Mouse (Mus musculus) limb, embryonic 12.5 days (tissue): ENCODE measurements around the gene Cct6b. TPM values are rescaled to one million over a fixed set of nuclear protein-coding genes. Genes with fewer than 3 reads are reported as not detected.

Experiments used
- ATAC-seq: fragments of 200-750 bp; cut with Nextera tagmentation; 2 replicates; pipeline ENCODE4 v1.8.0; 2017; ENCODE audit warnings: low read depth, moderate TSS enrichment; ENCODE audit not compliant: insufficient number of reproducible peaks, insufficient read depth, low FRiP score, low TSS enrichment
- H3K27ac ChIP-seq: fragments of 300-500 bp; sonication (generic); 2 replicates; pipeline ENCODE4 v1.5.1; 2016; ENCODE audit warnings: mild to moderate bottlenecking, moderate library complexity
- H3K27me3 ChIP-seq: fragments of 300-500 bp; sonication (generic); 2 replicates; pipeline ENCODE4 v1.6.1; 2016; ENCODE audit warnings: mild to moderate bottlenecking, moderate library complexity
- H3K36me3 ChIP-seq: fragments of 300-500 bp; sonication (generic); 2 replicates; pipeline ENCODE4 v1.6.1; 2016; ENCODE audit warnings: mild to moderate bottlenecking, moderate library complexity
- H3K4me1 ChIP-seq: fragments of 300-500 bp; sonication (generic); replicated peaks from 2 replicates; pipeline ENCODE4 v1.6.1; 2016
- H3K4me2 ChIP-seq: fragments of 300-500 bp; sonication (generic); 2 replicates; pipeline ENCODE4 v1.6.1; 2016; ENCODE audit warnings: mild to moderate bottlenecking, moderate library complexity
- H3K4me3 ChIP-seq: fragments of 300-500 bp; sonication (generic); replicated peaks from 2 replicates; pipeline ENCODE4 v1.5.1; 2016; ENCODE audit warnings: mild to moderate bottlenecking
- H3K9ac ChIP-seq: fragments of 300-500 bp; sonication (generic); replicated peaks from 2 replicates; pipeline ENCODE4 v1.6.1; 2016; ENCODE audit warnings: mild to moderate bottlenecking, moderate library complexity
- H3K9me3 ChIP-seq: fragments of 300-500 bp; sonication (generic); 2 replicates; pipeline ENCODE4 v1.6.1; 2016; ENCODE audit warnings: mild to moderate bottlenecking, moderate library complexity
- WGBS: fragments of 180-500 bp; shearing (Covaris S2); methylation state at CpG from one replicate; pipeline ENCODE4 v1.1.7; 2016; 5-methylcytosine and 5-hydroxymethylcytosine counted together
- polyA plus RNA-seq: library from polyadenylated mRNA; unstranded; fragments of >200 nt; fragmentation: Nextera tagmentation; extraction: Ambion mirVana; gene quantifications from 2 replicates; pipeline ENCODE4 v1.2.1, GENCODE M21; 2016

Gene Cct6b
- polyA plus RNA-seq, 1 experiment from 2014 or later = 0.53 TPM

DNA sequence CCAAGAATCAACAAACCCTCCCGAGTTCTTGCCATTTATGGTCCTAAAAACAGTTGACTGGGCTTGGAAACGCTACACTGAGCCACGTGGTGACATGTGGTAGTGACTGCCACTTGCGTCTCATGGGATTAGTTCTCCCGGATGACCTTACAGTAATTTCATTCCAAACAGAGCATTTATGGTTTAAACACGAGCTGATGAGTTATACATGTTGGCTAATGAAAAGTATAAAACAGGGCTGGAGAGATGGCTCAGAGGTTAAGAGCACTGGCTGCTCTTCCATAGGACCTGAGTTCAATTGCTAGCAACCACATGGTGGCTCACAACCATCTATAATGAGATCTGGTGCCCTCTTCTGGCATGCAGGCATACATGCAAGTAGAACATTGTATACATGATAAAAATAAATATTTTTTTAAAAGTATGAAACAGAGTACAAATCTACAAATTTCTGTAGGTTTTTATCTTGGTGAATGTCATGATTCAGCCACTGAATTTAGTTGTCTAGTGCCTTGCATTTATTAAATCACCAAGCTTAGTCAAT is 1.8 kb downstream of the Cct6b start:
- Histone ChIP-seq H3K9me3 (peaks cover 4% of the 10 kb centered on the region; the same call in 1 of the 2 replicates), H3K4me1 (peaks cover 21% of the 10 kb centered on the region), H3K9ac (no peak overlapping the region), H3K4me3 (no peak overlapping the region), H3K27me3 (no peaks in the 10 kb centered on the region), H3K27ac (no peak overlapping the region), H3K4me2 (no peak overlapping the region), H3K36me3 (no peaks in the 10 kb centered on the region)
- WGBS = 83% methylated on average over 6 of the region's 6 CpGs
- ATAC-seq = no peak

GRCm38 (mm10) chr11:82755919-82756318 is 8.2 kb downstream of the Cct6b start:
- Histone ChIP-seq H3K27me3 (no peaks in the 10 kb centered on the region), H3K9me3 (no peaks in the 10 kb centered on the region), H3K9ac (no peak overlapping the region), H3K27ac (no peak overlapping the region), H3K4me3 (no peak overlapping the region), H3K36me3 (no peaks in the 10 kb centered on the region), H3K4me2 (no peak overlapping the region), H3K4me1 (no peaks in the 10 kb centered on the region)
- ATAC-seq = no peak
- 96% methylated on average over 1 of the region's 1 CpGs for WGBS

DNA sequence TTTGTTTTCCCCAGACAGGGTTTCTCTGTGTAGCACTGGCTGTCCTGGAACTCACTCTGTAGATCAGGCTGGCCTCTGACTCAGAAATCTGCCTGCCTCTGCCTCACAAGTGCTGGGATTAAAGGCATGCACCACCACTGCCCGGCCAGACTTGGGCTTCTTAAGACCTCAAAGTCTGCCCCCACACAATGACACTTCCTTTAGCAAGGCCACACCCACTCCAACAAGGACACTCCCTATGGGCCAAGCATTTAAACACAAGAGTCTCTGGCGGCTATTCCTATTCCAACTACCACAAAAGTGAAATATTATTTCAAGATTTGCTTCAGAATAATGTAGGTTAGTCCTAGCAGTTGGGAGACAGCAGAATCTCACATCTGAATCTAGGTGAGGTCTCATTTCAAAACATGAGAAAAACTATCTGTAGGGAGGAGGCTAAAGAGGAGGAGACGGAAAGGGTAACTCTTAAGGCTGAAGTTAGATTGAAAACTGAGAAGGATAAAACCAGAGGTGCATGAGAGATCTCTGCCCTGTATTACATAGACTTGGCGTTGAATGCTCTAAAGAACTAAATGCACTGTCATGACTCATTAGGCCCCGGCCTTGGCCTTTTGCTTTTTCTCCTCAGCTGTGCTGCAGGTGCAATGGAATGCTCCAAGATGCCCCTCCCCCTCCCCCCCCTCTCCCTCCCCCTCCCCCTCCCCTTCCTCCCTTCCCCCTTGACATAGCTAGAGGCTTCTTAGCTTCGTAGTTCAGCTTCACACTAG is 11.6 kb downstream of the Cct6b start:
- Histone ChIP-seq H3K9me3 (no peaks in the 10 kb centered on the region), H3K4me2 (no peak overlapping the region), H3K9ac (no peak overlapping the region), H3K36me3 (no peaks in the 10 kb centered on the region), H3K4me1 (no peaks in the 10 kb centered on the region), H3K4me3 (no peak overlapping the region), H3K27ac (no peak overlapping the region), H3K27me3 (no peaks in the 10 kb centered on the region)
- 79% methylated on average over 5 of the region's 6 CpGs for WGBS
- no peak for ATAC-seq

DNA sequence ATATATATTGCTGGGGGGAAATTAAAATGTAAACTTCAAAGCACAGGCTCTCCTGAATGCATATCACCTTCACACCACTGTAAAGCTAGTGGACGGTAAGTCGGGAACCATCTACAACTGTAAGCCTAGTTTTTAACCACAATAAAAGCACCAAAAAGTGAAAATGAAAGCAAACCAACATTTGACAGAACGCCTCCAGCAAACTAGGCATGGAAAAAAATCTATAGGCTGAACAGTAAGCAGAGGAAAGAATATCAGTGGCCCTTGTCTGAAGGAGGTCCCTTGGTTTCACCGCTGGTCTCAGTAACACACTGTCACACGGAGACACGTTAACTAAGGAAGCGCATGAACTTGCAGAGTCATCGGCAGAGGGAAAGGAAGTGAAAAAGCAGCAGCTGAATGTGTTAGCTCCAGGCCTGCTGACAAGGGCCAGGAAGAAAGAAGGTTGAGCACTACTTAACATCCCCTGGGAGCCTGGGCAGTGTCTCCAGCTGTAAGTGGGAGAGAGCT is 17.2 kb downstream of the Cct6b start:
- 86% methylated on average over 8 of the region's 8 CpGs for WGBS
- Histone ChIP-seq H3K27me3 (peaks cover 5% of the 10 kb centered on the region; the same call in 1 of the 2 replicates), H3K4me3 (no peak overlapping the region), H3K9me3 (no peaks in the 10 kb centered on the region), H3K27ac (no peak overlapping the region), H3K4me2 (no peak overlapping the region), H3K4me1 (no peaks in the 10 kb centered on the region), H3K9ac (no peak overlapping the region), H3K36me3 (no peaks in the 10 kb centered on the region)
- no peak for ATAC-seq

- Histone ChIP-seq H3K27ac (no peak overlapping the region), H3K4me1 (no peaks in the 10 kb centered on the region), H3K27me3 (peaks cover 5% of the 10 kb centered on the region; the same call in 1 of the 2 replicates), H3K9me3 (no peaks in the 10 kb centered on the region), H3K36me3 (no peaks in the 10 kb centered on the region), H3K4me2 (no peak overlapping the region), H3K4me3 (no peak overlapping the region), H3K9ac (no peak overlapping the region)
- 36% methylated on average over 6 of the region's 6 CpGs for WGBS
- no peak for ATAC-seq
Observed at GRCm38 (mm10) chr11:82746138-82746537, 18.0 kb downstream of the Cct6b start.

DNA sequence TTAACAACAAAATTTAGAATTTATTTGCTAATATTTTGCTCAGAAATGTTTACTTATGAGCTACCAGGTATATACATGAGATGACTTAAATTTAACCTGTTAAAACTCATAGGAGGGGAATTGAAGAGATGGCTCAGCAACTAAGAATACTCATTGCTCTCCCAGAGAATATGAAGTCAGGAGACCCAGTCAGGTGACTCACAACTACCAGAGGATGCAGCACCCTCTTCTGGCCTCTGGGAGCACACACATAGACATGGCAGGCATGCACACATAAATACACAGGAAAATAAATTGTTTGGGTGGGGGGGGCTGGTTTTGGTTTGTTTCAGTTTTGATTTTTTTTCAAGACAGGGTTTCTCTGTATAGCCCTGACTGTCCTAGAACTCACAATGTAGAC is 25.1 kb downstream of the Cct6b start:
- Histone ChIP-seq H3K4me3 (no peak overlapping the region), H3K27ac (no peak overlapping the region), H3K9me3 (no peaks in the 10 kb centered on the region), H3K9ac (no peak overlapping the region), H3K36me3 (no peaks in the 10 kb centered on the region), H3K27me3 (no peaks in the 10 kb centered on the region), H3K4me2 (no peak overlapping the region), H3K4me1 (no peaks in the 10 kb centered on the region)
- no peak for ATAC-seq

GRCm38 (mm10) chr11:82734227-82734626 is 29.9 kb downstream of the Cct6b start:
- Histone ChIP-seq H3K27me3 (no peaks in the 10 kb centered on the region), H3K4me1 (no peaks in the 10 kb centered on the region), H3K4me2 (no peak overlapping the region), H3K9me3 (no peaks in the 10 kb centered on the region), H3K36me3 (no peaks in the 10 kb centered on the region), H3K9ac (no peak overlapping the region), H3K4me3 (no peak overlapping the region), H3K27ac (no peak overlapping the region)
- no peak for ATAC-seq

- H3K4me2 ChIP-seq = no peak overlapping the region
- no peaks in the 10 kb centered on the region for H3K36me3 ChIP-seq
- H3K9ac ChIP-seq = no peak overlapping the region
- H3K27me3 ChIP-seq = no peaks in the 10 kb centered on the region
- no peaks in the 10 kb centered on the region for H3K9me3 ChIP-seq
- H3K4me3 ChIP-seq = no peak overlapping the region
- ATAC-seq = no peak
- no peak overlapping the region for H3K27ac ChIP-seq
- H3K4me1 ChIP-seq = no peaks in the 10 kb centered on the region
- WGBS = 94% methylated on average over 2 of the region's 2 CpGs
Observed at GRCm38 (mm10) chr11:82726862-82727261, 37.3 kb downstream of the Cct6b start.

DNA sequence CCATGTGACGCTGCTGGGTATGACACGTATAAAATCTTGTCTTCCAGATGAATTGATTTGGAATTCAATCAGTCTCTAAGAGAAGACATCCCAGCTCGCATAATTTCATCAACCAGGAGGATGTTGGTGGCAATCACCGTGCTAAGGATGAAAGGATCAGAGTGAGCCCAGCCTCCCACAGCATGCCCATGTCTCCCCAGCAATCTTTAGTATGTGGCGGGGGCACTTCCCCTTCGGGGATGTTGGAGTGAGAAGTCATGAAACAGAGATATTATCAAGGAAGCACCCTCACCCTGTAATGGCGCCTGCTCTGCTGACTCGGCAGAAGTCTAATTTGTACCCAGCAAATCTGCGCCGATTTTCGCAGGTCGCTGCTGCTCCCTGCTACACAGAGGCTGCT is 44.8 kb downstream of the Cct6b start:
- no peak overlapping the region for H3K4me3 ChIP-seq
- H3K4me2 ChIP-seq = no peak overlapping the region
- no peak overlapping the region for H3K9ac ChIP-seq
- H3K27ac ChIP-seq = no peak overlapping the region
- no peak for ATAC-seq
- WGBS = 87% methylated on average over 12 of the region's 12 CpGs
- H3K27me3 ChIP-seq = no peaks in the 10 kb centered on the region
- H3K36me3 ChIP-seq = no peaks in the 10 kb centered on the region
- no peaks in the 10 kb centered on the region for H3K4me1 ChIP-seq
- no peaks in the 10 kb centered on the region for H3K9me3 ChIP-seq

DNA sequence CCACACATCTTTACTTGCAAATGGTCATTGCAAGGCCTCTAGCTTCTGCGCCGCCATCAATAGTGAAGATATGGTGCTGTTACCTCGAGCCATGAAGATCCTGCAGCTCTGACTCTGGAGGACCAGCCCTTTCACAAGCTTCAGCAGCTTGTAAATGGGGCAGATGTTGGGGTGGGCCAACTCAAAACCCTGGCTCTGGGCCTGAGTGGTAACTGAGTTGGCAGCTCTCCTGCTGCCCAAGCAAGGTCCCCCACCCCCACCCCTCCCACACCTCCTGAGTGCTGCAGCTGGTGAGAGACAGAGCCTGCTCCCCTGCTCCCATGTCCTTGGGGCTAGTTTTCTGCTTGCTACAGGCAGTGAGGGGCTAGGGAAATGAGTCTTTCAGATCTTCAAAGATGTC is 51.4 kb downstream of the Cct6b start:
- H3K4me2 ChIP-seq = no peak overlapping the region
- no peak for ATAC-seq
- H3K27me3 ChIP-seq = no peaks in the 10 kb centered on the region; the same call in 1 of the 2 replicates
- H3K4me3 ChIP-seq = no peak overlapping the region
- WGBS = 66% methylated on average over 3 of the region's 3 CpGs
- H3K27ac ChIP-seq = no peak overlapping the region
- no peak overlapping the region for H3K9ac ChIP-seq
- H3K9me3 ChIP-seq = no peaks in the 10 kb centered on the region
- H3K36me3 ChIP-seq = no peaks in the 10 kb centered on the region
- H3K4me1 ChIP-seq = peaks cover 5% of the 10 kb centered on the region

GRCm38 (mm10) chr11:82708934-82709333 is 55.2 kb downstream of the Cct6b start:
- Histone ChIP-seq H3K36me3 (no peaks in the 10 kb centered on the region), H3K27ac (no peak overlapping the region), H3K9me3 (no peaks in the 10 kb centered on the region), H3K9ac (no peak overlapping the region), H3K4me3 (no peak overlapping the region), H3K4me1 (peaks cover 8% of the 10 kb centered on the region), H3K27me3 (peaks cover 12% of the 10 kb centered on the region; the same call in 1 of the 2 replicates), H3K4me2 (no peak overlapping the region)
- WGBS = 77% methylated on average over 4 of the region's 4 CpGs
- ATAC-seq = no peak
